Mouse (Mus musculus) liver, embryonic 15.5 days (tissue): ENCODE data around the gene Bag2. TPM values are rescaled to one million over a fixed set of nuclear protein-coding genes. Genes with fewer than 3 reads are reported as not detected.
A peak's percentile ranks its signal among the peaks of the same experiment; 100 is the strongest.
"Not testable (repeated sequence)": the region's sequence is repeated elsewhere in the genome, so short reads cannot be mapped to it uniquely, and the experiment has no call there.

Source experiments
- ATAC-seq: fragments of 200-750 bp; cut with Nextera tagmentation; 2 replicates; pipeline ENCODE4 v1.8.0; 2017; ENCODE audit warnings: moderate number of reproducible peaks, mild to moderate bottlenecking, moderate library complexity; ENCODE audit not compliant: insufficient read depth
- H3K27ac ChIP-seq: fragments of 300-500 bp; sonication (generic); replicated peaks from 2 replicates; pipeline ENCODE4 v1.5.1; 2015; ENCODE audit warnings: mild to moderate bottlenecking, inconsistent platforms
- H3K27me3 ChIP-seq: fragments of 300-500 bp; sonication (generic); 2 replicates; pipeline ENCODE4 v1.6.1; 2015; ENCODE audit warnings: mild to moderate bottlenecking, inconsistent platforms
- H3K36me3 ChIP-seq: fragments of 300-500 bp; sonication (generic); replicated peaks from 2 replicates; pipeline ENCODE4 v1.6.1; 2015; ENCODE audit warnings: moderate library complexity, mild to moderate bottlenecking, inconsistent platforms
- H3K4me1 ChIP-seq: fragments of 300-500 bp; sonication (generic); replicated peaks from 2 replicates; pipeline ENCODE4 v1.6.1; 2015; ENCODE audit warnings: inconsistent platforms
- H3K4me2 ChIP-seq: fragments of 300-500 bp; sonication (generic); 2 replicates; pipeline ENCODE4 v1.6.1; 2015; ENCODE audit warnings: moderate library complexity, mild to moderate bottlenecking, inconsistent platforms
- H3K4me3 ChIP-seq: fragments of 300-500 bp; sonication (generic); replicated peaks from 2 replicates; pipeline ENCODE4 v1.5.1; 2015; ENCODE audit warnings: mild to moderate bottlenecking, inconsistent platforms
- H3K9ac ChIP-seq: fragments of 300-500 bp; sonication (generic); 2 replicates; pipeline ENCODE4 v1.6.1; 2015; ENCODE audit warnings: moderate library complexity, mild to moderate bottlenecking, inconsistent platforms
- H3K9me3 ChIP-seq: fragments of 300-500 bp; sonication (generic); replicated peaks from 2 replicates; pipeline ENCODE4 v1.6.1; 2016; ENCODE audit warnings: inconsistent platforms
- WGBS: fragments of 180-500 bp; shearing (Covaris S2); methylation state at CpG from one replicate; pipeline ENCODE4 v1.1.7; 2015; ENCODE audit warnings: mixed read lengths; ENCODE audit not compliant: insufficient replicate concordance; 5-methylcytosine and 5-hydroxymethylcytosine counted together
- polyA plus RNA-seq: library from polyadenylated mRNA; unstranded; fragments of >200 nt; fragmentation: Nextera tagmentation; extraction: Ambion mirVana; gene quantifications from 2 replicates; pipeline ENCODE4 v1.2.1, GENCODE M21; 2015

Bag2 gene
- polyA plus RNA-seq, 1 experiment from 2014 or later, result 47.7 TPM

- not testable (repeated sequence) for H3K4me2 ChIP-seq, H3K27me3 ChIP-seq, H3K9ac ChIP-seq, H3K4me3 ChIP-seq, H3K27ac ChIP-seq, ATAC-seq, H3K9me3 ChIP-seq
- peaks cover 62% of the 10 kb centered on the region for H3K36me3 ChIP-seq
- 69% methylated on average over 4 of the region's 4 CpGs for WGBS
- peaks cover 17% of the 10 kb centered on the region for H3K4me1 ChIP-seq
Measured at GRCm38 (mm10) chr1:33749709-33750108, 7.9 kb downstream of the Bag2 start.

GRCm38 (mm10) chr1:33749109-33749508 is 8.5 kb downstream of the Bag2 start:
- no peak overlapping the region for H3K4me2 ChIP-seq
- no peak overlapping the region for H3K27ac ChIP-seq
- no peak for ATAC-seq
- no peaks in the 10 kb centered on the region for H3K27me3 ChIP-seq
- H3K4me1 ChIP-seq, result peaks cover 11% of the 10 kb centered on the region
- H3K9me3 ChIP-seq, result no peaks in the 10 kb centered on the region
- peaks cover 67% of the 10 kb centered on the region for H3K36me3 ChIP-seq
- H3K9ac ChIP-seq, result no peak overlapping the region
- WGBS, result 94% methylated on average over 11 of the region's 11 CpGs
- H3K4me3 ChIP-seq, result no peak overlapping the region

GRCm38 (mm10) chr1:33745901-33746300 is 11.7 kb downstream of the Bag2 start:
- ATAC-seq, result no peak
- WGBS, result 85% methylated on average over 4 of the region's 4 CpGs

GRCm38 (mm10) chr1:33744815-33745214 is 12.8 kb downstream of the Bag2 start:
- not testable (repeated sequence) for H3K4me2 ChIP-seq, H3K27ac ChIP-seq, H3K4me1 ChIP-seq, H3K9ac ChIP-seq, H3K9me3 ChIP-seq, ATAC-seq, H3K4me3 ChIP-seq, H3K27me3 ChIP-seq
- 82% methylated on average over 9 of the region's 9 CpGs for WGBS
- peaks cover 50% of the 10 kb centered on the region for H3K36me3 ChIP-seq

More at GRCm38 (mm10) chr1:33745901-33746300, 11.7 kb downstream of the Bag2 start:
- Histone ChIP-seq H3K27ac (no peak overlapping the region), H3K4me2 (no peak overlapping the region), H3K4me1 (no peaks in the 10 kb centered on the region), H3K4me3 (no peak overlapping the region), H3K36me3 (peaks cover 54% of the 10 kb centered on the region), H3K9me3 (no peaks in the 10 kb centered on the region), H3K27me3 (no peaks in the 10 kb centered on the region), H3K9ac (no peak overlapping the region)

- 16% methylated on average over 8 of the region's 8 CpGs for WGBS
- peaks cover 48% of the 10 kb centered on the region for H3K36me3 ChIP-seq
- no peaks in the 10 kb centered on the region for H3K9me3 ChIP-seq
- H3K4me1 ChIP-seq, result 0 out of 2 replicates have a peak, but pooled peaks cover 4% of the 10 kb centered on the region
- H3K27me3 ChIP-seq, result no peaks in the 10 kb centered on the region
- no peak overlapping the region for H3K27ac ChIP-seq
- no peak for ATAC-seq
- H3K4me2 ChIP-seq, result no peak overlapping the region
- H3K9ac ChIP-seq, result no peak overlapping the region
- no peak overlapping the region for H3K4me3 ChIP-seq
Measured at GRCm38 (mm10) chr1:33742903-33743302, 14.7 kb downstream of the Bag2 start.

- H3K9me3 ChIP-seq, result no peaks in the 10 kb centered on the region
- H3K27me3 ChIP-seq, result no peaks in the 10 kb centered on the region
- H3K4me1 ChIP-seq, result 0 out of 2 replicates have a peak, but pooled peaks cover 4% of the 10 kb centered on the region
- no peak overlapping the region for H3K27ac ChIP-seq
- no peak overlapping the region for H3K4me2 ChIP-seq
- no peak overlapping the region for H3K9ac ChIP-seq
- peaks cover 38% of the 10 kb centered on the region for H3K36me3 ChIP-seq
- WGBS, result 30% methylated on average over 12 of the region's 12 CpGs
- peak; percentile 54; the same call in 1 of the 2 replicates for ATAC-seq
- no peak overlapping the region for H3K4me3 ChIP-seq
Measured at GRCm38 (mm10) chr1:33739302-33739701, 18.3 kb downstream of the Bag2 start.

GRCm38 (mm10) chr1:33738681-33739278 is 18.8 kb downstream of the Bag2 start:
- H3K4me3 ChIP-seq, result no peak overlapping the region
- ATAC-seq, result 0 out of 2 replicates have a peak, but pooled peaks have one; percentile 13
- H3K36me3 ChIP-seq, result peaks cover 34% of the 10 kb centered on the region
- H3K27me3 ChIP-seq, result no peaks in the 10 kb centered on the region
- WGBS, result 67% methylated on average over 11 of the region's 11 CpGs
- no peak overlapping the region for H3K9ac ChIP-seq
- H3K27ac ChIP-seq, result no peak overlapping the region
- 0 out of 2 replicates have a peak, but pooled peaks cover 4% of the 10 kb centered on the region for H3K4me1 ChIP-seq
- H3K9me3 ChIP-seq, result no peaks in the 10 kb centered on the region
- no peak overlapping the region for H3K4me2 ChIP-seq

GRCm38 (mm10) chr1:33738281-33738680 is 19.3 kb downstream of the Bag2 start:
- Histone ChIP-seq H3K27me3 (no peaks in the 10 kb centered on the region), H3K9me3 (no peaks in the 10 kb centered on the region), H3K9ac (no peak overlapping the region), H3K4me3 (no peak overlapping the region), H3K4me2 (no peak overlapping the region), H3K27ac (no peak overlapping the region), H3K4me1 (0 out of 2 replicates have a peak, but pooled peaks cover 4% of the 10 kb centered on the region), H3K36me3 (peaks cover 34% of the 10 kb centered on the region)
- no peak for ATAC-seq
- 86% methylated on average over 11 of the region's 11 CpGs for WGBS

GRCm38 (mm10) chr1:33734001-33734685 is 23.5 kb downstream of the Bag2 start:
- Histone ChIP-seq H3K9ac (no peak overlapping the region), H3K27me3 (no peaks in the 10 kb centered on the region), H3K9me3 (no peaks in the 10 kb centered on the region), H3K27ac (no peak overlapping the region), H3K4me3 (no peak overlapping the region), H3K4me1 (0 out of 2 replicates have a peak, but pooled peaks cover 3% of the 10 kb centered on the region), H3K4me2 (no peak overlapping the region), H3K36me3 (peaks cover 37% of the 10 kb centered on the region)
- ATAC-seq, result peak; percentile 82
- 61% methylated on average over 5 of the region's 5 CpGs for WGBS

- Histone ChIP-seq H3K27me3 (no peaks in the 10 kb centered on the region), H3K9me3 (no peaks in the 10 kb centered on the region), H3K4me2 (no peak overlapping the region), H3K36me3 (peaks cover 29% of the 10 kb centered on the region; the same call in 1 of the 2 replicates), H3K27ac (no peak overlapping the region), H3K4me3 (no peak overlapping the region), H3K4me1 (no peaks in the 10 kb centered on the region), H3K9ac (no peak overlapping the region)
- no peak for ATAC-seq
- WGBS, result 79% methylated on average over 9 of the region's 9 CpGs
Measured at GRCm38 (mm10) chr1:33733044-33733443, 24.6 kb downstream of the Bag2 start.

GRCm38 (mm10) chr1:33725086-33725485 is 32.5 kb downstream of the Bag2 start:
- peaks cover 40% of the 10 kb centered on the region for H3K36me3 ChIP-seq
- WGBS, result 78% methylated on average over 5 of the region's 5 CpGs

More at GRCm38 (mm10) chr1:33725086-33725485, 32.5 kb downstream of the Bag2 start:
- Histone ChIP-seq H3K4me1 (peaks cover 11% of the 10 kb centered on the region), H3K27me3 (no peaks in the 10 kb centered on the region), H3K9me3 (no peaks in the 10 kb centered on the region), H3K4me2 (no peak overlapping the region), H3K9ac (no peak overlapping the region), H3K27ac (no peak overlapping the region), H3K4me3 (no peak overlapping the region)
- ATAC-seq, result no peak
